Mouse (Mus musculus) ovary, postnatal 14 days (tissue): Measurements from ENCODE around the gene Boc.

Experiments used
- DNase-seq: peaks from one replicate; pipeline ENCODE4 v3.0.0; 2022; ENCODE audit warnings: low spot score

Gene Boc

GRCm38 (mm10) chr16:44552726-44553125, 6.0 kb downstream of the Boc start:
- DNase-seq = no peak

GRCm38 (mm10) chr16:44552036-44552435, 6.7 kb downstream of the Boc start:
- DNase-seq = no peak

DNA sequence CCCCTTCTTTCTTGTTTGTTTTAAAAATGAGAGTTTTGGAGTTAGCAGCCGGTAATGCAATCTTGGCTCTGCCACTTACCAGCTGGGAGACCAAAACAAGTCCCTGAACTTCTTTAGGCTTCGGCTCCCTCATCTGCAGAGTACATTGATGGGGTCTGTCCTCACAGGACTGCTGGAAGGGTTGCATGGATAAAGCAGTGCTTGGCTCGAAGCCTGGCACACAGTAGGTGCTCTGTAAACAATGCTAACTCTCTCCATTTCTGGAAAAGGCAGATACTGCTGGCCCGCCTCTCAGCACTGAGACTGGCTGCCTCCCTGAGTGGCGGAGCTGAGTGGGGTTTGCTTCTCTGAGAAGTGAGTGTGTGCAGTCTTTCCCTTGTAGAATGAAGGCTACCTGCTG, 7.2 kb downstream of the Boc start:
- DNase-seq = no peak

DNA sequence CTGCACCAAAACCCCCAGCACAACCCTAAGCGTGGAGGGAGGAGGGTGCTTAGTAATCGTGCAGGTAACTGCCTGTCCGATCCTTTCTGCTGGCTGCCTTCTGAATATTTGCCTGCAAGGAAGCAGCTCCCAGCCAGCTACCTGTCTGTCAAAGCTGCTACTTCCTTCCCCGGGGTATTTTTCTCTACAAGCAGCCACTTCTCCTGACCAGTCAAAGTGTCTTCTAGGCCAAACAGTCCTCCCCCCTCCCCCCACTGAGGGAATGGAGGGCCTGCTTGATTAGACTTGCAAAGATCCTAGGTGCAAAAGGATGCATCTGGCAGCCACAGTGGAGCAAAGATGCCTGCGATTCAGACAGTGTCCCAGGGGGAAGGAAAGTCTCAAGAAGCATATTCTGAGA, 7.9 kb downstream of the Boc start:
- DNase-seq = no peak

DNA sequence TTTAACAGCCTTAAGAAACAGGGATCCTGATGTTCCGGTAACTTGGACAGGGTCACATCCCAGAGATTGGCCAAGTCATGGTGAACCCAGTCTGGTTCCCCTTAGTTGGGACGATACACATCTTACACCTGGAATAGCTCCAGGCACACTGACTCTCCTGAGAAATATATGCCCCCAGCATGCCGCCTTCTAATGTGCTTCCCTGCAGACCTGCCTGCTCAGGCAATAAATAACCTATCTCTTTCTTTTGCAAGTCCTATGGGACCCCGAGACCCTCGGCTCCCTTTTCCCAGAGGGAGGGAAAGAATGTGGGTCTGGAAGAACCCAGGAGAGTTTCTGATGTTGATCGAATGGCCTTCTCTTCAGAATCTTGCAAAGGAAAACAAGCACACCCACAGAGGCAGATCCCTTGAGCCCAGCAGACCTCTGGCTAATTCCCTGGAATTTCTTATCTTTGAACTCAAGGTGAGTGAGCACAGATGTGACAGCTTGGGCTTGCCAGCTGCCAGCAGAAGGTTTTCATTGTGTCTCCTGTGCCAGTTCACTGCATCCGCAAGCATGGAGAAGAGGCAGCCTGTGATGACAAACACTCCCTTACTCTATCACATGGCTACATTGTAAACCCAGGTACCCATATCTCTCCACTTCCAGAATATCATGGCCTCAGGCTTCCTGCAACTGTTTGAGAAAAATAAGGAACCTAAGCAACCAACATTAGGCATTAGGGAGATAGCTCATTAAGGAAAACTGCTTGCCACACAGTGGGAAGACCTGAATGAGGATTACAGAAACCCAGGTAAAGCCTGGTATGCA, 8.6 kb downstream of the Boc start:
- DNase-seq = no peak

DNA sequence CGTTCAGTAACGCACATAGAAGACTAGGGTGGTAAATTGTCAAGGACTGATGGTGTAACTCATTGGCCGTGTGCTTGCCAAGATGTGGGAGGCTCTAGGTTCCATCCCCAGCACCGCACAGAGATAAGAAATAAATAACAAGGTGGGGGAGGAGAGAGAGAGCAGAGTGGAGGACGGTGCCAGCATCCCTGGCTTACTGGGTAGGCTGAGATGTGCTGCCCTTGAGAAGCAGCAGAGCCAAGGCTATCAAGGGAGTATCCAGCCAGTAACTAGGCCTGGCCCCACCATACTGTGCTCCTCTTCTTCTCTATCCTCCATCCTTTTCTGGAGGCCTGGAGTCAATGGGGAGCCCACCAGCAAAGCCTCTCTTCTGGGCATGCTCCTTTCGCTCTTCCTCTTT, 9.3 kb downstream of the Boc start:
- no peak for DNase-seq

- no peak for DNase-seq
These were observed 10.7 kb downstream of the Boc start for GRCm38 (mm10) chr16:44547976-44548375.

- no peak for DNase-seq
These were observed 11.9 kb downstream of the Boc start for GRCm38 (mm10) chr16:44546831-44547230.

DNA sequence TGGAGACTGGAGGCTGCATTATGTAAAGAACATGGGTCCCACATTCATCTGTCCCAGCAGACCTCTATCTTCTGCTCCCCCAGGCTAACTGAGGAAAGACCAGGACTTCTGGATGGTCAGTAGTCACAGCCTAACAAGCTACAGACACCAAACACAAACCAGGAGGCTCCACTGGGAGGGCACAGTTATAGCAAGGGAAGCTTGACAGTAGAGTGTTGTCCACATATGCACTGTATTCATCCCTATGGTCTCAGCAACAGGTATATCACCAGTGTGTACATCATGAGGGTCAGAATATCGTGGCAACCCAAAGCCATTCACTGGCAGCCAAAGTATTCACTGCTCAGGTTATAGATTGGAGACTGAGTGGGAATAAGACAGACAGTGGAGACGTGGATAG, 12.8 kb downstream of the Boc start:
- DNase-seq = no peak

DNA sequence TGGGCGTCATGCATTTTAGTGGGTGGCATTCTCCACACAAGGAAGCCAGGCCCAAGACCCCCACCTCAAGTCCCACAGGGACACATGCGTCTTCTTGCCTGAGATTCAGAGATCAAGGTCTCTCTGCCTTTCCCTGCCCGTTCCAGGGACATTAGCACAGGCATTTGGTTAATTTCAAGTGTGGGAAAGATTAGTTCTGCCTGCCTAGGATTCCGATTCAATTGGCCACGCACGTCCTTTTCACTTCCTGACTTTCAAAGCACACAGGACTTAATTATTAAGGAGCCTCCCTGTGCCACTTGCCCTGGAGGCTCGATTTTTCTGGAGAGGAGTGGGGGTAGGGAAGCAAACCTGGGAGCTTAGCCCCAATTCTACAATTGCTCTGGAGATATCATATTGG, 13.5 kb downstream of the Boc start:
- DNase-seq = no peak

DNA sequence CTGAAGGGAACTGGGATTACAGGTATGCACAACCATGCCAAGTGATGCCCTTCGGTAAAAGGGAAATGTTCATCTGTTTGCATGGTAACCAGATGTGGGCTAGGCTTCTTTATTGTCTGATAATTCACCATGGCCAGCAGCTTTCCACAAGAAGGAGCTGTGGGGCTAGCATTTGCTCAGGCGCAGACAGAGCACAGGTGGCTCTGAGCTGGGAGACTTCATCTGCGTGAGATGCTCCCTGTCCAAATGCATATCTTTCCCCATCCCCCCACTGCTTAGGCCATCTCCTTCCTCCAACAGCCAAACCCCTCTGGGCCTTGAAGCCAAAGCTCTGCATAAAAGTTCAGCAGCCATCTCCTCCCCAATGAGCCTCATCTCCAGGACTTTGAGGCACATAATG, 15.6 kb downstream of the Boc start:
- DNase-seq = no peak

- DNase-seq = peak; percentile 29
These were observed 16.5 kb downstream of the Boc start for GRCm38 (mm10) chr16:44542029-44542690.

GRCm38 (mm10) chr16:44539611-44540010, 19.1 kb downstream of the Boc start:
- DNase-seq = no peak

GRCm38 (mm10) chr16:44538401-44539395, 20.0 kb downstream of the Boc start:
- no peak for DNase-seq

DNA sequence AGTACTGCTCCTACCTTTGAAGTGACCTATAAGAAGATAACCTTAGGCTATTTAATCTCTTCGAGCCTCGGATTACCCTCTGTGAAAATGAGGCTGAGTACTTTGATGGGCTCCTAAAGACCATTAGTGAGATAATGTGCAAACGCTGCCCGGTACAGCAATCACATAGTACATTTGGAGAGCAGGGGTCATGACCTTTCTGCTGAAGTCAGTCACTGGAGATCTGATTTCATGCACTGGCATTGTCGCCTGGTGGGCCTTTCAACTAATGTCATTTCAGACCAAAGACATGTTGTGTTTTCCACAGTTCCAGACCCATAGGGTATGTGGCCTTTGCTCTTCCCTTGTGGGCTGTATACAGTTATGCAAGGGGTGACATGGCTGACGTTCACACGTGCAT, 24.6 kb downstream of the Boc start:
- DNase-seq = no peak

DNA sequence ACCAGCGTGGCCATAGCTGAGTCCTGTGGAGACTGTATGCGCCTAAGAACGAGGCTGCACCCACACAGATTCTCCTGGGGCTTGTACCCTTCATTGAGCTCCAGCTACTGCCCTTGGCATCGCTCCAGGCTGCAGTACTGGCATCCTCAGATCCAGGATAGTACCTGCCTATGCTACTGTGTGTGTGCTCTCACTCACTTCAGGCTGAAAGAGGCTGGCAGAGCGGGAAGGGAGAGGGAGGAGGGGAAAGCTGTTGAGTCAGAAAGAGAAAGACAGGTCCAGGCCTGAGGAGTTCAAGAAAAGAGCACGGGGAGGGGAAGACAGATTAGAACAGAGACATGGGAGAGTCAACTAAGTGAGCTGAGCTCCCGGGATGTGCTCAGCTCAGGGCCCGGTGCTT, 25.2 kb downstream of the Boc start:
- DNase-seq = no peak

- no peak for DNase-seq
These were observed 25.8 kb downstream of the Boc start for GRCm38 (mm10) chr16:44532851-44533250.

DNA sequence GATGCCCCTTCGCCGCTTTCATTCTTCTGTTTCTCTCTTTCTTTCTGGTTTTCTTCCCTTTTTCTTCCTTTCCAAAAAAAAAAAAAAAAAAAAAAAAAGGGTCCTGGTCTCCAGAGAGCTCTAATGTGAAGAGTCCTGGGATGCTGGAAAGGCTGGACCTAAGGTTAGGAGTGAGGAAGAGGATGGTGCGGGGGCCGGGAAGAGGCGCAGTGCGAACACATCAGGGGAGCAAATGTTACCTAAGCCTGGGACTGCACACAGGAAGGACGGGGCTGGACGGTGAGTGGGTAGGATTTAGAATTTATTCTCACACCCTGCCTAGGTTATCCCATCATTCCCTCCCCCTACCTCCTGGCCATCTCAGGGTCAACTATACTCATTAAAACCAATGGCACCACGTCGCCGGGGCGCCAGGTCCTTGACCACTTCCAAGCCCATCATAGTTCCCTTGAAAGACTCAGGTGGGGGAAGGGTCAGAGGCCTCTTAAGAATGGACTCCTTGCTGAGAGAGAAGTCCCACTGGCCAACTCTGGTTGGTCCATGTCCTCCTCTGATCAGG, 27.4 kb downstream of the Boc start:
- no peak for DNase-seq

DNA sequence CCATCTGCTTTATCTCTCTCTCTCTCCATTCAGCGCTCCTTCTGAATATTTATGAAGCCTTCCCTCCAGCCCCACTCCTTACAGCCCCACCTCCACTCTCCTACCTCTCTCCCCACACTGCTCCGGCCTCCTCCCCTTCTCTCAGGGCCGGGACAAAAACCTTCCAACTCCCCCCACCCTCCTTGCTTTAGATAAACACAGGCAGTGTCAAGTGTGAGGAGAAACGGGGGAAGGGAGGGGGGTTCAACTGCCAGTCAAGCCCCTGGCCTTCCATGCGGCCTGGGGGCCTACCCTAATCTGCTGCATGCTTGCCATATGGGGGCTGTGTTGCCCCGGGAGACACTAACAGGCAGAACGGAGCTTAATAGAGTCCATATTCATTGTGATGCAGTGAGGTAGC, 27.9 kb downstream of the Boc start:
- no peak for DNase-seq

GRCm38 (mm10) chr16:44530191-44530590, 28.5 kb downstream of the Boc start:
- no peak for DNase-seq

DNA sequence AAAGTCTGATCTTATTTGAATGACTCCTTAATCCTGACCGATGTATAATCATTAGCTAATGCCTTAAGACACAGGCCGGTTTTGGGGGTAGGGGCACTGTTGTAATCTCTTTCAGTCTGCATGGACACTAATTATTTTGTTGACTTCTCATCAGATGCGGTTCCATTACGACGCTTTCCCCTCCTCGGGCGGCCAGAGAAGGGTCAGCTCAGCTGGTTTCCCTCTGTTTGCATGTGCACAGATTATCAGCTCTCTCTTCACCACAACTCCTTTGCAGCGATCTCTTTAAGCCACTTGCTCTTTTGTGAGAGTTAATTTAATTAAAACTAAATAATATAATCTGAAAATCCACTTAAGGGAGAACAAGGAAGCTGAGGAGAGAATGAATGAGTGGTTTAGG, 29.0 kb downstream of the Boc start:
- no peak for DNase-seq

DNA sequence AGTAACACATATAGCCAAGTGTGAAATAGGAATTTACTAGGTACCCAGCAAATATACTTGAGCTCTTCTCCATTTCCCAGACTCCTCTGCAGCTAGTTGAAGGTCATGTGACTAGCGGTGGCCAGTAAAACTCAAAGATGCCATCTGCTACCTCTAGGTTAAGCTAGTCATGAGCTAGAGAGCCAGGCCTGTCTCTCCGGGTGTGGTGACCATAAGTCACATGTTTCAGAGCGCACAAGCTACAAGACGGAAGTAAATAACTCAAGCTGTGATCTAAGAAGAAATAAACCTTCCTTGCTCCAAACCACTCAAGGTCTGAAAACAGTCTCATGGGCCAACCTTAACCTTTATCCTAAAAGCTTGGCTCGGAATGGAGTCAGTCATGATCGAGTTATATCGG, 29.7 kb downstream of the Boc start:
- DNase-seq = no peak
